Mouse (Mus musculus): ENCODE data around the gene Clec12a. TPM values are rescaled to one million over a fixed set of nuclear protein-coding genes. Genes with fewer than 3 reads are reported as not detected.

Clec12a gene
- polyA plus RNA-seq, 1 experiment from 2014 or later: 2.6 TPM

DNA sequence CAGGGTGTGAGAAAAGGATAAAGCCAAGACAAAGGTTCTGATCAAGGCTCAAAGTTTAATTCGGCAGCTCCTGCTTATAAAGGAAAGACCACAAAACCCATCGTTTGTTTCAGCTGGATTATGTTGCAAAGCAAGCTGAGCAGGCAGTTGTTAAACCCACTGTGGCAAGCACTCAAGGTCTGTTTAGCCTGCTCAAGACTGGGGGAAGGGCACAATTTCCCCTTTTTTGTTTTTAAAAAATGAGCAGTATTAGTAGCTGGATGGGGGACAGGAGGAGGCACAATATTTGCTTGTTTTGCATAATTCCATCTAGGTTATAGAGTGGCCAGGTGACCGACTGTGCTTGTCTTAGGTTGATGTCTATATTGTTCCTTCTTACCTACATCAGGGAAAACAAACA lies 1.9 kb downstream of the Clec12a start:
- H3K27ac ChIP-seq: no peak overlapping the region
- no peaks in the 10 kb centered on the region for H3K9me3 ChIP-seq
- no peaks in the 10 kb centered on the region for H3K27me3 ChIP-seq (replicated peaks)
- no peaks in the 10 kb centered on the region for H3K4me1 ChIP-seq
- H3K4me2 ChIP-seq: no peak overlapping the region
- H3K4me3 ChIP-seq (replicated peaks): no peak overlapping the region
- 70% methylated on average over 3 of the region's 3 CpGs for WGBS
- H3K9ac ChIP-seq: no peak overlapping the region
- no peak for ATAC-seq (ENCODE audit: insufficient read depth, low FRiP score, low read depth)
- H3K36me3 ChIP-seq: no peaks in the 10 kb centered on the region

DNA sequence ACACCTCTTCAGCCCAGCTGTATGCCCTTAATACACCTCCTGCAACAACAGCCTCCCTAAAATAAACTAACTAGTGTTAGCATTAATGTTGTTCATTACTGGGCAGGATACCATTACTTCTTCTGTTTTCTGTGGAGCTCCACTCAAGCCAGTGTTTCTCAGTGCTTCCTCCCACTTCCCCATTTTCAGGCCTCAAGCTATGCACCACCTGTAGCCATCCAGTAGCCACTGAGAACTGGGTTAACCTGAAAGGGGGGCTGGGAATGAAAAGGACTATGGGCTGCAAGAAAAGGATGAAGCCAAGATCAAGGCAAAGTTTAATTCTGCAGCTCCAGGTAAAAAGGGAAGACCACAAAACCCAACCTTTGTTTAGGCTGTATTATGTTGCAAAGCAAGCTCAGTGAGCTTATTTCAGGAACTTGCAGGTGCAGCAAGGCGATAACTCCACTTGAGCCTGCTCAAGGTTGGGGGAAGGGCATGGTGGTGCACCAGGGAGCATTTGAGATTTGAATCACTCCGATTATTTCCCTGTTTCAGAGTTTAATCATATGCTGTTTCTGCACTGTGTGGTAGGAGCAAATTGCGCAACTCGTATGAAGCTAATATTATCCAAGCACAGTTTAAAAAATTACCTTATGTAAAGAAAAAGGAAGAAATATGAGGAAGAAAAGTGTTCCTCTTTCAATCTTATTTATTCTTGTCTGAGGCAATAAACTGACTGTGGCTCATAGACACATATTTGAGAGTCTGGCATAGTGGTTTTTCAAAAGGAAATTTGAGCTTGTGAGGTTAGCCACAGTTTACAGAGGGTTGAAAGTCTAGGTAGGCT lies 7.2 kb downstream of the Clec12a start:
- H3K27ac ChIP-seq: peak overlapping the region; percentile 2; the same call in 1 of the 2 replicates
- no peak overlapping the region for H3K4me2 ChIP-seq
- H3K9ac ChIP-seq: no peak overlapping the region
- no peaks in the 10 kb centered on the region for H3K36me3 ChIP-seq
- H3K9me3 ChIP-seq: no peaks in the 10 kb centered on the region
- peak; percentile 77; the same call in 1 of the 2 replicates for ATAC-seq (ENCODE audit: insufficient read depth, low FRiP score, low read depth)
- no peaks in the 10 kb centered on the region for H3K4me1 ChIP-seq
- H3K4me3 ChIP-seq (replicated peaks): no peak overlapping the region
- no peaks in the 10 kb centered on the region for H3K27me3 ChIP-seq (replicated peaks)
- 47% methylated on average over 4 of the region's 4 CpGs for WGBS

DNA sequence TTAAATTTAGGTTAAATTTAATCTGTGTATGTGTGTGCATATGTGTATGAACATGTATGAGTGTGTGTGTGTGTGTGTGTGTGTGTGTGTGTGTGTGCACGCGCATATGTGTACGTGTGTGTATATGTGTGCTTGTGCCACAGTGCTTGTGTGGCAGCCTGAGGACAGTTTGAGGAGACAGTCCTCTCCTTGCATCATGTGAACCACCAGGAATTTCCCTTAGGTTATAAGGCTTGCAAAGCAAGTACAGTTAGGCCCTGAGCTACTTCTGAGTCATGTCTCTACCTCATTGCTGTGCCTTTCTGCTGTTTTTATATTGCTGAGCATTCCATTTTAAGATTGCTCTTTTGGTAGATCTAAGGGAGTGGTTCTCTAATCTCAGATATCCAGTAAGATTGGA lies 8.6 kb downstream of the Clec12a start:
- Histone ChIP-seq H3K4me2 (no peak overlapping the region), H3K9ac (no peak overlapping the region), H3K27me3 (replicated peaks) (no peaks in the 10 kb centered on the region), H3K4me1 (no peaks in the 10 kb centered on the region), H3K36me3 (no peaks in the 10 kb centered on the region), H3K9me3 (no peaks in the 10 kb centered on the region), H3K4me3 (replicated peaks) (no peak overlapping the region), H3K27ac (no peak overlapping the region)
- ATAC-seq (ENCODE audit: insufficient read depth, low FRiP score, low read depth): no peak
- WGBS: 94% methylated on average over 3 of the region's 3 CpGs

DNA sequence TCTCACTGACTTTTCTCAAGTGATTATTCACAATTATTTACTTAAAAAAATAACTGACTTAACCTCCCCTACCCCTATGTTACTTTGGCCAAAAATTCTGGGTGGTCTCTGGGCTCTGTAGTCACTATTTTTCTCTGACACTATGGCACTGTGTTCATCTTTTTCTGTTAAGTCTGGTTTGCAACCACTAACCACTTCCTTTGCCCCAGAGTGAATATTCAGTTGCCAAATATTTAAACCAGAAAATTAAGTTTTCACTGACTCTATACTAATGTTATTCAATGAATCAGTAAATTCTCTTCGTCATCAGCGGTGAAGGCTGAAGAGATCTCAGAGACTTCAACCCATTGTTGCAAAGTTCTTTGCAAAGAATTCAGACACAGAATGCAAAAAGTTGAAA lies 13.3 kb downstream of the Clec12a start:
- Histone ChIP-seq H3K4me3 (replicated peaks) (no peak overlapping the region), H3K27ac (no peak overlapping the region), H3K36me3 (no peaks in the 10 kb centered on the region), H3K4me2 (no peak overlapping the region), H3K9me3 (no peaks in the 10 kb centered on the region), H3K27me3 (replicated peaks) (no peaks in the 10 kb centered on the region), H3K9ac (no peak overlapping the region), H3K4me1 (no peaks in the 10 kb centered on the region)
- whole genome bisulfite sequencing: 96% methylated on average over 2 of the region's 2 CpGs
- no peak for ATAC-seq (ENCODE audit: insufficient read depth, low FRiP score, low read depth)

DNA sequence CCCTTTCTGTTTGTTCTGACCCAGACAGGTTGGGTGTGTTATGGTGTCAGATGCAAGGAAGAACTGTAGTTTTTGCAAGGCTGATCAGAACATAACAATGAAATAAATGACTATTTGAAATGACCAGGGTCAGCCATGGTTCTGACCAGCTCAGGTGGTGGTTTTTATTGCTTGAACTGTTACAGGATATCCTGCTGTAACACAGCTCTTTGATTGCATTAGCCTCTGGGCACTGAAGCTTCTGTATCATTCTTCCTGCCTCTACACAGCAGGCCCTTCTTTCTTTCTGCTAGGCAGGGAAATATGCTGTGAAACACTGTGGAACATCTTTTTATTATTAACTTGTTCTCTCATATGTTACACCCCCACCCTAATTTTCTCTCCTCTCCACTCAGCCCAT lies 13.9 kb downstream of the Clec12a start:
- ATAC-seq (ENCODE audit: insufficient read depth, low FRiP score, low read depth): no peak
- Histone ChIP-seq H3K9me3 (no peaks in the 10 kb centered on the region), H3K27me3 (replicated peaks) (no peaks in the 10 kb centered on the region), H3K9ac (no peak overlapping the region), H3K4me1 (no peaks in the 10 kb centered on the region), H3K27ac (no peak overlapping the region), H3K4me2 (no peak overlapping the region), H3K36me3 (no peaks in the 10 kb centered on the region), H3K4me3 (replicated peaks) (no peak overlapping the region)

DNA sequence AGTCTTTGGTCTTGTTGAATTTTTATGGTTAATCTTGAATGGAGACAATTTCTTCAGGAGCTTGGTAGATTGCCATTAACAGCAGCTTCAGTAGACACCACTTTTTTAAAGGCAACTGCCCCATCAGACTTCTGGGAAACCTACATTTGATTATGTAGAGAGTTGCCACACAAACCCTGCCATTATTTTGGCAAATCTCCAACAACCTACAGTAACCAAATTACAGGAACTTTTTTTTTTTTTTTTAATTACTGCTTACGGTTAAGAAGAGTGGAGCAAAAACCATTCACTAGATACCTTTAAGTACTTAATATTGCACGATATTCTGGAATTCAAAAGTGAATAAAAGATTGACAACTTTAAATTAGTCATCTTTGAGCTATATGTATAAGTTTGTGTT lies 17.0 kb downstream of the Clec12a start:
- Histone ChIP-seq H3K27me3 (replicated peaks) (no peaks in the 10 kb centered on the region), H3K4me2 (no peak overlapping the region), H3K4me3 (replicated peaks) (no peak overlapping the region), H3K9ac (no peak overlapping the region), H3K9me3 (no peaks in the 10 kb centered on the region), H3K4me1 (no peaks in the 10 kb centered on the region), H3K27ac (no peak overlapping the region), H3K36me3 (no peaks in the 10 kb centered on the region)
- ATAC-seq (ENCODE audit: insufficient read depth, low FRiP score, low read depth): no peak
- 90% methylated on average over 2 of the region's 2 CpGs for WGBS

DNA sequence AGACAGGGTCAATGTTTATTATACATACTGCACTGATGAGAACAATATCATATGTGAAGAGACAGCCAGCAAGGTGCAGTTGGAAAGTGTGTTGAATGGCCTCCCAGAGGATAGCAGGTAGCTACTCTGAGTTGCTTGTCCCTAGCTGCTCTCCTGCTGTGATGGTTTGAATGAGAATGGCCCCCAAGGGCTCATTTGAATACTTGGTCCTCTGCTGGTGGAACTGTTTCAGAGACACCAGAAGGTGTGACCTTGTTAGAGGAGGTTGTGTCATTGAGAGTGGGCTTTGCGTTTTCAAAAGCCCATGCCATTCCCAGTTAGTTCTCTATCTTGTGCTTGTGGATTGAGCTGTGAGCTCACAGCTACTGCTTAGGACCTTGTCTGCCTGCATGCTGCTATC lies 21.5 kb downstream of the Clec12a start:
- no peaks in the 10 kb centered on the region for H3K4me1 ChIP-seq
- no peaks in the 10 kb centered on the region for H3K27me3 ChIP-seq (replicated peaks)
- no peak overlapping the region for H3K4me3 ChIP-seq (replicated peaks)
- no peaks in the 10 kb centered on the region for H3K9me3 ChIP-seq
- no peak overlapping the region for H3K4me2 ChIP-seq
- no peaks in the 10 kb centered on the region for H3K36me3 ChIP-seq
- no peak for ATAC-seq (ENCODE audit: insufficient read depth, low FRiP score, low read depth)
- WGBS: 27% methylated on average over 1 of the region's 1 CpGs
- H3K27ac ChIP-seq: no peak overlapping the region
- H3K9ac ChIP-seq: no peak overlapping the region

DNA sequence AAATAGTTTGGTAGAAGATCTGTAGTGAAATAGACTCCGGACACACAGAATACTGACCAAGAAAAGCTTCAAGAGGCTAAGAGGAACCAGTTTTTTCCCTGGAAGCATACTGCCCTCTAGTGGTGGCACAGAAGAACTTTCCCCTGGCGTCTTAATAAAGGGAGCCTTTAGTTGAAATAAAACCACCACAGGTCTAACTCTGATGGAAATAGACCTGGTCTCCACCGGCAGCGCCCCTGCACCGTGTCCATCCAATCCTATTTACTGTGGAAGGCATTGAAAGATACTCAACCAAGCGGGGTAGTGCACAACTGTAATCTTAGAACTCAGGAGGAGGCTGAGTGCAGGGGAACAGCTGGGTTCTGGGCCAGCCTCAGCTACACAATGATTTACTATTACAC lies 23.5 kb downstream of the Clec12a start:
- ATAC-seq (ENCODE audit: insufficient read depth, low FRiP score, low read depth): no peak
- Histone ChIP-seq H3K9me3 (no peaks in the 10 kb centered on the region), H3K36me3 (no peaks in the 10 kb centered on the region), H3K27me3 (replicated peaks) (no peaks in the 10 kb centered on the region), H3K27ac (no peak overlapping the region), H3K4me3 (replicated peaks) (no peak overlapping the region), H3K9ac (no peak overlapping the region), H3K4me2 (no peak overlapping the region), H3K4me1 (no peaks in the 10 kb centered on the region)
- 14% methylated on average over 6 of the region's 6 CpGs for WGBS

DNA sequence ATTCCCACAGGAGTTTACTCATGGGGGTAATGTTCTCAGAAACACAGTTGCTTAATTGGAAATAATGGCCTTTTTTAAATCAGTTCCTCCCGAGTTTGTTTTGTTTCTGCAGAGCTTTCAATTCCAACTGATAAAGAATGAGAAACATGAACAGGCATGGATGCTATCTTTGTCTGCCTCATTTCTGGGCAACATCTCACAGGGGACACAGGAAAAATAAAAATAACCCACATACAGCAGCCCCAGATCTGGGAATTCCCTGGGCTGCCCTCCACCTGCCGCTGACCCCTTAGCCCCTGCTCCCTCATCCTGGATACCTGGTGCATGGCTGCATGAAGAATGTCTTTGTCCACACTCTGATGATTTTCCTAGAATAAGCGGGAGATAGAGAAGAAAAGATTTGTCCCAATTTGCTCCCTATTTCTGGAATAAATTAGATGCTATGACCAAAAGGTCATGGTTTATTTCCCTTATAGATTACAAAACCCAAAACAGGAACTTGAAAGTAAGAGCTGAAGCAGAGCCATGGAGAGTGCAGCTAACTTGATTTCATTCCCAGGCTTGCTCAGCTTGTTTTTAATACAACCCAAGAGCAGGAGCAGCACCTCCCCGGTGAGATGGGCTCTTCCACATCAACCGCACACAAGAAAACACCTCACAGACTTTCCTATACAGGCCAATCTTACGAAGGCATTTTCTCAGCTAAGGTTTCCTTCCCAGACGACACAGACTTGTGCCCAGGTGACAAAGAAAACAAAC lies 27.1 kb downstream of the Clec12a start:
- 66% methylated on average over 7 of the region's 7 CpGs for WGBS
- H3K27me3 ChIP-seq (replicated peaks): no peaks in the 10 kb centered on the region
- H3K9ac ChIP-seq: no peak overlapping the region
- ATAC-seq (ENCODE audit: insufficient read depth, low FRiP score, low read depth): no peak
- no peaks in the 10 kb centered on the region for H3K36me3 ChIP-seq
- no peaks in the 10 kb centered on the region for H3K4me1 ChIP-seq
- no peak overlapping the region for H3K27ac ChIP-seq
- no peak overlapping the region for H3K4me2 ChIP-seq
- no peak overlapping the region for H3K4me3 ChIP-seq (replicated peaks)
- no peaks in the 10 kb centered on the region for H3K9me3 ChIP-seq

DNA sequence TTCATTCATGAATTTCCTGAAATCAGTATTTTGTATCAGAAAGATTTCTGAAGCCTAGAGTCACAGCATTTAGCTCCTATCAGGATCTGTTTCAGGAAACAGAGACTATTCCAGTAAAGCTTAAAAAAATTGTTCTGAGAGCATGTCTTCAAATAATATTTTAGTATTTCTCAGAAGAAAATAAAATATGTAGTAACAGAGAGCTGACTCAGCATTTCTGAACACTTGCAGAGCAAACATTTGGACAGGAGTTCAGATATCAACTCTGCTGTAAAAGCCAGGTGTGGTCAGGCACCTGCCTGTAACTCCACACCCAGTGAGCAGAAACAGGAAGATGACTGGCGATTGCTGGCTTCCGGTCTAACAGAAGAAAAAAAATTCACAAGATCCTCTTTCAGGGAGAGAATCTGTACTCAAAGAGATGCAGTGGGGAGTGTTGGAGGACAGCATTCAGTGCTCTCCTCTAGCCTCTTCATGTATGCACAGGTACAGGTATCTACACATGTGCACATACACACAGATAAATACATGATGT lies 32.5 kb downstream of the Clec12a start:
- H3K27ac ChIP-seq: no peak overlapping the region
- no peaks in the 10 kb centered on the region for H3K36me3 ChIP-seq
- H3K4me2 ChIP-seq: no peak overlapping the region
- 53% methylated on average over 2 of the region's 2 CpGs for WGBS
- no peaks in the 10 kb centered on the region for H3K27me3 ChIP-seq (replicated peaks)
- no peak; the same call in 1 of the 2 replicates for ATAC-seq (ENCODE audit: insufficient read depth, low FRiP score, low read depth)
- no peaks in the 10 kb centered on the region for H3K9me3 ChIP-seq
- H3K4me3 ChIP-seq (replicated peaks): no peak overlapping the region
- no peaks in the 10 kb centered on the region for H3K4me1 ChIP-seq
- H3K9ac ChIP-seq: no peak overlapping the region

DNA sequence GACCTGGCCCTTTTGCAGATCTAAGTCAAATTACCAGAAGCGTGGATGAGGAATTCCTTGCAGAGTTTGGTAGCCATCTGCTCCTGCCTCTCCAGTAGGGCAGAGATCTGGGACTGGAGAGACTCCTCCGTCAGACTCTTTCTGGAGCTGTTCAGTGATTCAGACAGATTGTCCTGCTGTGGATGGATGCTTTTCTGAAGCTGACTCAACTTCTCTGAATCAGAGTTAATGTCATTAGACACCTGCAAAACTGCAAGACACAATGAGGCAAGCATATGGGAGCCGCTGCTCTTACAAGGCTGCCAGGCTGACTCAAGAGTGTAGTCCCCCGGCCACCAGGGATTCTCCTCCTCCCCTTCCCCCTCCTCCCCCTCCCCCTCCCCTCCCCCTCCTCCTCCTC lies 38.0 kb downstream of the Clec12a start:
- no peak overlapping the region for H3K4me2 ChIP-seq
- H3K4me1 ChIP-seq: no peaks in the 10 kb centered on the region
- no peaks in the 10 kb centered on the region for H3K9me3 ChIP-seq
- H3K9ac ChIP-seq: no peak overlapping the region
- H3K36me3 ChIP-seq: no peaks in the 10 kb centered on the region
- no peak overlapping the region for H3K27ac ChIP-seq
- ATAC-seq (ENCODE audit: insufficient read depth, low FRiP score, low read depth): no peak
- H3K27me3 ChIP-seq (replicated peaks): no peaks in the 10 kb centered on the region
- no peak overlapping the region for H3K4me3 ChIP-seq (replicated peaks)
- whole genome bisulfite sequencing: 88% methylated on average over 3 of the region's 4 CpGs

DNA sequence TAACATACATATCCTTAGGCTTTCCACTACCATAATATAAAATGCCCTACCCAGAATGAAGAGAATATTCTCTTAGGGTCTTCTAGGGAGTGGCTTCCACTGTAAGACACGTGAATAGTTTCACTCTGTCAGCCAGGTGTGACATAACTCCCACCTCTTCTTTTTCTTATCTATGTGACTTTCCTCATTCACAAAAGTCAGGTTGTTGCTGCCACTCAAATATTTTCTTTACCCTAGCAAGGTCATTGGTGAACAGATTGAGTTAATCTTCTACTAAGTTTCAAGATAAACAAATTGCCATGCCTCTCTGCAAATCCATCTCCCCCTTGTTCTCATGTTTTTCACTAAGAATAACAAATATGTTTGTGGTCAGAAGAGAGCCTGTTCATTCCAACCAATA lies 39.2 kb downstream of the Clec12a start:
- Histone ChIP-seq H3K27ac (no peak overlapping the region), H3K4me1 (no peaks in the 10 kb centered on the region), H3K27me3 (replicated peaks) (no peaks in the 10 kb centered on the region), H3K4me2 (no peak overlapping the region), H3K36me3 (no peaks in the 10 kb centered on the region), H3K4me3 (replicated peaks) (no peak overlapping the region), H3K9ac (no peak overlapping the region), H3K9me3 (no peaks in the 10 kb centered on the region)
- no peak for ATAC-seq (ENCODE audit: insufficient read depth, low FRiP score, low read depth)
- 44% methylated on average over 1 of the region's 1 CpGs for whole genome bisulfite sequencing

All from stomach, embryonic 15.5 days (tissue).